Mouse (Mus musculus) urinary bladder, postnatal 0 days (tissue): ENCODE data around the gene Copg2. TPM values are rescaled to one million over a fixed set of nuclear protein-coding genes. Genes with fewer than 3 reads are reported as not detected.
A peak's percentile ranks its signal among the peaks of the same experiment; 100 is the strongest.

Experiments
- microRNA counts: library from miRNA; unstranded; fragments of <30 nt; microRNA quantifications from one replicate; lab custom pipeline; 2016
- microRNA-seq: library from miRNA; unstranded; fragments of <30 nt; microRNA quantifications from one replicate; pipeline ENCODE4, GENCODE M21; 2016
- polyA plus RNA-seq: library from polyadenylated mRNA; unstranded; fragments of >200 nt; fragmentation: Nextera tagmentation; extraction: Ambion mirVana; gene quantifications from 2 replicates; pipeline ENCODE4 v1.2.1, GENCODE M21; 2015

Copg2 gene
- polyA plus RNA-seq, result 16.3 and 18.2 TPM in 2 replicates

DNA sequence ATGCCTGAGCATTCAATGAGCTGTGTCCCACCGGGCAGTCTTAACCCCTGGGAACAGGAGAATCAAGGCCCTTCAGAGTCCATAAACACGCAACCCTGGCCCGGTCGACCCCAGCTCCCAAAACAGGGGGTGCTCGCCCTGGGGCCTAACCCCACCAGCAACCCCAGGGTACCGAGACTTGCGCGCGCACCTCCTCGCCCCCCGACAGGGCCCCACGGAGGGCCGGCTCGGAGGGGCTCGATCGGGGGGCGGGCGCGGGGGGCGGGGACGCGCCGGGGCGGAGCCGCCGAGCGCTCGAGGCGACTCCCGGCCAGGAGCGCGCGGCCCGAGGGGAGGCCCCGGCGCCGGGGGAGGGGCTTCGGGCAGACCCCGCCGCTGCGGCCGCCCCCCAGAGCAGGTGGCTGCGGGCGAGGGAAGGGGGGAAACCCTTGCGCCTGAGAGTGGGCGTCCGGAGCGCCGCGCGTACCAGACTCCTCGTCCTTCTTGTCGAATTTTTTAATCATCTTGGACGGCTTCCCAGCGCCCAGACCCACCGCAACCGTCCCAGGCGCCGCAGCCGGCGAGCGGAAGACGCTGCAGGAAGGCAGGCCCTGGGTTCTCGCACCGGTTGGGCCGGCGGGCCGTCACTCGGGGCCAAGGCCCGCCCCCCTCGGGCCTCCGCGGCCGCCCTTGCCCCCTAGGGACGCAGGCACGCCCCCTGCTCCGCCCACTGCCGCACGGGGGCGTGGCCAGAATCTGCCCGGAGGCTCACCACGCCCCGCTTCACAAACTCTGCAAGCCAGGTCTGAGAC, at the start of gene Copg2:
Gene Copg2, minus strand, starts transcription at position 600 of the 791 bp plus-strand sequence.

GRCm38 (mm10) chr6:30915473-30915872, 18.9 kb upstream of the Copg2 start, which contains the start of gene Tsga13:
TSS of gene Tsga13 (minus strand) at chr6:30915573.

DNA sequence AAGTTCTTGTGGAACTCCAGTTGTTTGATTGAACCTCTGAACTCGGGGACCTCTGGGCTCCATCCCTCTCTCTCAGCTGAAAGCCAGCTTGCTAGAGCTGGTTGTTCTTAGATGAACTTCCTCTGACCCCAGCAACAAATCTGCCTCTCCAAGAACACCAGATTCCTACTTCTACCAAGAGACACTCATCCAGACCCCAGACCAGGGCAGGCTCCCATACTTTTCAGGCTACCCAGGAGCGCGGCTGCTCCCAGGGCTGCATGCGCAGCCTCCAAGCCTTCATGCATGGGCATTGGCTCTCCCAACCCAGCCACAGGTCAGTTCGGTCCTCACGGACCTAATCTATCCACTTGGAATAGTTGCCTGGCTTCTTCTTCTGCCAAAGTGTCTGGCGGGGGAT, 173.3 kb downstream of the Copg2 start, which contains the start of gene Mest:
Gene Mest, plus strand, starts transcription at position 217 of the 400 bp plus-strand sequence.

MicroRNAs within 50 kb of the gene (microRNA counts, 519-probe panel; counts per million panel counts)
- microRNA mmu-miR-335-3p (lab: Ali Mortazavi, UCI) (3,206 counts per million, percentile 52 among the panel's probes with 10 or more counts), microRNA mmu-miR-335-5p (lab: Ali Mortazavi, UCI) (4,936 counts per million, percentile 92 among the panel's probes with 10 or more counts)

Small RNA genes within 50 kb of the gene (microRNA-seq; reads per million reads assigned to microRNA genes)
- 38,244 reads per million, percentile 97 among the genes with 10 or more reads in this experiment for gene Mir335

Other genes with a start within 250 kb of the Copg2 start
- gene Cep41, start 203.0 kb downstream of the Copg2 start, polyA plus RNA-seq, result 5.9 and 7.3 TPM in 2 replicates
- 181 and 191 TPM in 2 replicates for gene Mest, start 173.2 kb downstream of the Copg2 start, polyA plus RNA-seq
- 0.18 TPM in 1 of 2 replicates, not detected in the other for gene Tsga13, start 18.8 kb upstream of the Copg2 start, polyA plus RNA-seq
- 1.3 and 1.5 TPM in 2 replicates for gene Klf14, start 62.3 kb upstream of the Copg2 start, polyA plus RNA-seq